12 mouse cellular contexts compared by ENCODE assay signal in the genomic region with DNA sequence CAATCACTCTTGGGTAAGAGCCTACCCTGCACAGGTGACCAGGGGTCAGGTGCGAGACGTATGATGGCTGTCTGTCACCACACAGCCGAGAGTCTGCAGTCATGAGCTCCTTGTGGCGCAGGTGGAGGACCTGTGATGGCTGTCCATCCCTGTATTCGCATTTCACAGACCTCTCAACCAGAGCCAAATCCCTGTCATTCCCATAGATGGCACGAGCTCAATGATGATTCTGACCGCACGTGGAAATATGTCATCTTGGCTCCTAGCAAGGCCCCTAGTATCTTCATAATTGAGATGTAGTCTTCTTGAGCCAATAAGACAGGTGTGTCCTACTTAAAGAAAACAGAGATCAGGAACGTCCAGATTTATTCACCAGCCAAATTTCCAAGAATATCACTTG.
"Had no signal": no experiment of that assay in that cellular context is flagged by ENCODE, and none has a peak within 500 bp of the region (broad histone marks: within the 10 kb centered on the region; RNA-seq: fewer than 3 reads in every experiment).

No protein-coding gene starts in this region.

- ATAC-seq: lung, postnatal 0 days; midbrain, embryonic 13.5 days; midbrain, embryonic 15.5 days had no signal

- DNase-seq: lung, adult 2 months; lung, postnatal 14 days; lung, postnatal 36 days; right cerebral cortex, postnatal 25 days; right cerebral cortex, postnatal 4 days; spleen, adult 18-20 months; thymus, adult 18-20 months; thymus, postnatal 14 days; thymus, postnatal 36 days had no signal
